Mouse (Mus musculus) myocyte (in vitro differentiated cells): Measurements from ENCODE around the gene F11r.

Experiments
- CEBPB ChIP-seq: IDR thresholded peaks from 2 replicates; pipeline ENCODE4 v1.6.1; 2011; ENCODE audit warnings: mild to moderate bottlenecking, moderate library complexity; ENCODE audit not compliant: poor library complexity, insufficient read depth, severe bottlenecking
- MYOD1 ChIP-seq, 3 experiments: IDR thresholded peaks; one replicate each; pipeline ENCODE4 v1.6.1; 2011; ENCODE audit warnings: control low read depth in 2 of 3, low read depth in 2 of 3, mild to moderate bottlenecking in 2 of 3, moderate library complexity in 1 of 3; ENCODE audit not compliant: insufficient read length in 2 of 3, control insufficient read depth in 1 of 3
- MYOG ChIP-seq, 3 experiments: IDR thresholded peaks; one replicate each; pipeline ENCODE4 v1.6.1; 2011; ENCODE audit warnings: control low read depth in 2 of 3, low read depth in 2 of 3, mild to moderate bottlenecking in 2 of 3; ENCODE audit not compliant: insufficient read length in 2 of 3, control insufficient read depth in 1 of 3, insufficient read depth in 1 of 3
- POLR2A ChIP-seq: IDR thresholded peaks from one replicate; pipeline ENCODE4 v1.6.1; 2011; ENCODE audit warnings: low read depth, mild to moderate bottlenecking, control low read depth, moderate library complexity; ENCODE audit not compliant: insufficient read length
- POLR2AphosphoS2 ChIP-seq: IDR thresholded peaks from one replicate; pipeline ENCODE4 v1.6.1; 2011; ENCODE audit warnings: low read depth, control low read depth; ENCODE audit not compliant: insufficient read length
- TCF12 ChIP-seq: IDR thresholded peaks from one replicate; pipeline ENCODE4 v1.6.1; 2011; ENCODE audit warnings: mild to moderate bottlenecking, control low read depth; ENCODE audit not compliant: poor library complexity, insufficient read depth, severe bottlenecking
- USF1 ChIP-seq: IDR thresholded peaks from one replicate; pipeline ENCODE4 v1.6.1; 2011; ENCODE audit warnings: low read depth, mild to moderate bottlenecking, control low read depth, moderate library complexity

GRCm38 (mm10) chr1:171439072-171439471 lies 1.7 kb downstream of the F11r start:
- TF ChIP-seq USF1 (no peak), POLR2A (no peak), CEBPB (no peak), TCF12 (no peak), POLR2AphosphoS2 (no peak), MYOD1 (IDR thresholded peaks at IDR 0.05; ENCODE audit: control insufficient read depth in 1 of 3, insufficient read length in 2 of 3, low read depth in 2 of 3) (no peak), MYOG (IDR thresholded peaks at IDR 0.05; ENCODE audit: control insufficient read depth in 1 of 3, insufficient read depth in 1 of 3, insufficient read length in 2 of 3, low read depth in 2 of 3) (no peak)
